Mouse (Mus musculus): Measurements from ENCODE around the gene Gm10974. TPM values are rescaled to one million over a fixed set of nuclear protein-coding genes. Genes with fewer than 3 reads are reported as not detected.

Gm10974 gene
- not detected for total RNA-seq (2022)

- no peak for DNase-seq (ENCODE audit: low spot score in 2 of 2)
Measured at GRCm38 (mm10) chr7:66365904-66366303, at the start of gene Gm10974. Gene Gm10974 (plus strand): TSS chr7:66365905.

GRCm38 (mm10) chr7:66318147-66318546, 47.6 kb upstream of the Gm10974 start:
- DNase-seq (ENCODE audit: low spot score in 2 of 2) = no peak

GRCm38 (mm10) chr7:66320996-66321395, 44.7 kb upstream of the Gm10974 start:
- DNase-seq (ENCODE audit: low spot score in 2 of 2) = no peak

- DNase-seq (ENCODE audit: low spot score in 2 of 2) = no peak
Measured at GRCm38 (mm10) chr7:66323252-66324015, 42.3 kb upstream of the Gm10974 start.

- DNase-seq (ENCODE audit: low spot score in 2 of 2) = no peak
Measured at GRCm38 (mm10) chr7:66325419-66326053, 40.2 kb upstream of the Gm10974 start.

- DNase-seq (ENCODE audit: low spot score in 2 of 2) = no peak
Measured at GRCm38 (mm10) chr7:66327516-66327915, 38.2 kb upstream of the Gm10974 start.

GRCm38 (mm10) chr7:66330610-66331009, 35.1 kb upstream of the Gm10974 start:
- DNase-seq (ENCODE audit: low spot score in 2 of 2) = no peak

- no peak for DNase-seq (ENCODE audit: low spot score in 2 of 2)
Measured at GRCm38 (mm10) chr7:66332340-66332739, 33.4 kb upstream of the Gm10974 start.

- no peak for DNase-seq (ENCODE audit: low spot score in 2 of 2)
Measured at GRCm38 (mm10) chr7:66333906-66334500, 31.7 kb upstream of the Gm10974 start.

- DNase-seq (ENCODE audit: low spot score in 2 of 2) = no peak
Measured at GRCm38 (mm10) chr7:66336955-66337354, 28.8 kb upstream of the Gm10974 start.

GRCm38 (mm10) chr7:66339625-66340024, 26.1 kb upstream of the Gm10974 start:
- DNase-seq (ENCODE audit: low spot score in 2 of 2) = no peak

GRCm38 (mm10) chr7:66340044-66340443, 25.7 kb upstream of the Gm10974 start:
- no peak for DNase-seq (ENCODE audit: low spot score in 2 of 2)

GRCm38 (mm10) chr7:66342323-66342722, 23.4 kb upstream of the Gm10974 start:
- peak in 1 of 2 experiments; percentile 47 for DNase-seq (ENCODE audit: low spot score in 2 of 2)

- DNase-seq (ENCODE audit: low spot score in 2 of 2) = no peak
Measured at GRCm38 (mm10) chr7:66342831-66343230, 22.9 kb upstream of the Gm10974 start.

GRCm38 (mm10) chr7:66343307-66343706, 22.4 kb upstream of the Gm10974 start:
- no peak for DNase-seq (ENCODE audit: low spot score in 2 of 2)

- no peak for DNase-seq (ENCODE audit: low spot score in 2 of 2)
Measured at GRCm38 (mm10) chr7:66346959-66347663, 18.6 kb upstream of the Gm10974 start.

GRCm38 (mm10) chr7:66348588-66348987, 17.1 kb upstream of the Gm10974 start:
- DNase-seq (ENCODE audit: low spot score in 2 of 2) = no peak

GRCm38 (mm10) chr7:66349670-66350069, 16.0 kb upstream of the Gm10974 start:
- no peak for DNase-seq (ENCODE audit: low spot score in 2 of 2)

GRCm38 (mm10) chr7:66351074-66351473, 14.6 kb upstream of the Gm10974 start:
- DNase-seq (ENCODE audit: low spot score in 2 of 2) = no peak

GRCm38 (mm10) chr7:66354911-66355310, 10.8 kb upstream of the Gm10974 start:
- DNase-seq (ENCODE audit: low spot score in 2 of 2) = no peak

- no peak for DNase-seq (ENCODE audit: low spot score in 2 of 2)
Measured at GRCm38 (mm10) chr7:66355791-66356522, 9.7 kb upstream of the Gm10974 start.

Measured in layer of hippocampus, adult 8-10 months (tissue).